Mouse (Mus musculus): ENCODE measurements around the gene 0610009B22Rik. TPM values are rescaled to one million over a fixed set of nuclear protein-coding genes. Genes with fewer than 3 reads are reported as not detected.
"Not testable (repeated sequence)": the region's sequence is repeated elsewhere in the genome, so short reads cannot be mapped to it uniquely, and the experiment has no call there.

Gene 0610009B22Rik
- 10 to 100 TPM; 19.5 to 25.1 TPM for polyA plus RNA-seq (2017; shearing (Covaris generic))

DNA sequence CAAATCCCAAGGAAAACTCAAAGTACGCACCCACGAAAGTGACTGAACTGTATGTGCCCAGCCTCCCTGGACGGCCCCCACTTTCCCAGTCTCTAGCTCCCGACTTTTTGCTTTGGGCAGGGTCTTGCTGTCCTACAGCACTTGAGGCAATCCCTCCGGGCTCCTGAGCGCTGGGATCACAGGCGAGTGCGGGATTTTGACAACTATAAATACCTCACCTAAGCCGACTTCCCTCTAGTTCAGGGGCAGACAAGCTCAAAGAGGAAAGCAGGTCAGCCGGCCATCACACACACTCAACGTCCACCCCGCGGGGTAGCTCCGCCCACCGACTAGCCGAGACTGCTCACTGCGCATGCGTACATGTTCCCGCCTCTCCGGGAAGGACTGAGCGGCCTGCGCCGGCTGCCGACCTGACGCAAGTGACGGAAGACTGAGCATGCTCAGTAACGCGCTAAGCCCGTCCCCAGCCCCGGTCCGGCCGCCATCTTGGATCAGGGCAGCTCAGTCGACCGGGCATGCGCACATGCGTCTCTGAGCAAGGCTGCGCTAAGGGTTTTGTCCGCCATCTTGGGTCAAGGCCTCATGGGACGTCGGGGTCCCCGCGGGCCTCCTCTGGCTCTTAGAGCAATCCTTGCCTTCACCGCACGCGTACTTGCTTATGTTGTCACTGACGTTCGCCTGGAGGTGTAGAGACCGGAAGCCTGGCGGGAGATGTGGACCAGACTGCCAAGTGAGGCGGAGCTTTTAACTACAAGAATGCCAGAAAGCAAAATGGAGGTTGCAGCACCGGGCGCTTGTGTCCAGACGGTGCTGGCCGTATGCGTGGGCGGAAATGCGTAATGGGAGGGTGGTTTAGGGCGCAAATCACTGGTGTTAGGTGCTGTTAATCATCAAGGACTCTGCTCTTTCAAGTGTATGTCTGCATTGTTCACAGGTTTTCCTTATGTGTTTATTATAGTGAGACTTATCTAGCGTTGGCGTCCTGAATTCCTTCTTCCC is at the start of gene 0610009B22Rik:
TSS of gene 0610009B22Rik (minus strand) at position 545 of the 999 bp plus-strand sequence.
- ATAC-seq, result peak; percentile 86

DNA sequence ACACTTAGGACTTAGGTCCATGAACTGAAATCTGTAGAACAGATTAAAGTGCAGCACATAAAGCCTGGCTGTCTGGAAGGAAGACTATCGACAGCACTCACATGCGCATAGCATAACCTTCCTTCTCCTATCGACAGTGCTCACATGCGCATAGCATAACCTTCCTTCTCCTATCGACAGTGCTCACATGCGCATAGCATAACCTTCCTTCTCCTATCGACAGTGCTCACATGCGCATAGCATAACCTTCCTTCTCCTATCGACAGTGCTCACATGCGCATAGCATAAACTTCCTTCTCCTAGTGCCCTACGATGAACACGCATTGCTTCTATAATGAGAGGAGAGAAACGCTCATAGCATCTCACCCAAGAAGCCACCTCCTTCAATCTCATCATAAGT is 45.5 kb upstream of the 0610009B22Rik start:
- ATAC-seq, result not testable (repeated sequence)

DNA sequence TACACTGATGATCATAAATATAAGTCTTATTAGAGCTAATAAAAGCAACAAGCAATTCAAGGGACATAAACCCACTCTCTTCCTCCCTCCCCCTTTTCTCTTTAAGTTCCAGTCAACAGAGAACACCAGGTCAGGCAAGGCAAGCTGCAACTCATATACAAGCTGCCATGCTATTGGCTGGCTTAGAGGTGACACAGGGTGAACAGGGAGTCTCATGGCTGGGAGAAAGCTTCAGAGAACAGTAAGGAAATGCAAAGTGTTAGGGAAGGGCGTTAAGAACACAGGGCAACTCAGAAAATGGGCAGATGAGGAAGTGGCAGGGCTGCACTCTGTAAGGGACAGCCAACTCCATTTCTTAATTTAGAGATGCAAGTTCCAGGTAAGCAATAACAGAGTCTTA is 44.2 kb upstream of the 0610009B22Rik start:
- ATAC-seq, result no peak

DNA sequence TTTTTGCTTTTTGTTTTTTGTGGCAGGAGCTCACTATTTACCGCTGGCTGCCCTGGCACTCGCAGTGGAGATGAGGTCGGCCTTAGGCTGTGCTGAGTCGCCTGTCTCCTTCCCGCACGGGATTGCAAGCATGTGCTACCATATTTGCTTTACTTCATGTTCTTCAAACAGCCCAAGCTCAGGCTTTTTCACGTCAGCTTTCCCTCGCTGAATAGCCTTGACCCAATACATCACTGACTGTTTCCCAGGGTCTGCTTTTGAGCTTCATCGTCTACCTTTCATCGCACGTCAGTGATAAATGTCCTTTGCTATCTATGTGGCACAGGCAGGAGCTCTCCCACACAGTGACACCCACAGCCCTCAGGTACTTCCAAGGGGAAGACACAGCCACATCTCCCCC is 32.4 kb upstream of the 0610009B22Rik start:
- ATAC-seq, result no peak

DNA sequence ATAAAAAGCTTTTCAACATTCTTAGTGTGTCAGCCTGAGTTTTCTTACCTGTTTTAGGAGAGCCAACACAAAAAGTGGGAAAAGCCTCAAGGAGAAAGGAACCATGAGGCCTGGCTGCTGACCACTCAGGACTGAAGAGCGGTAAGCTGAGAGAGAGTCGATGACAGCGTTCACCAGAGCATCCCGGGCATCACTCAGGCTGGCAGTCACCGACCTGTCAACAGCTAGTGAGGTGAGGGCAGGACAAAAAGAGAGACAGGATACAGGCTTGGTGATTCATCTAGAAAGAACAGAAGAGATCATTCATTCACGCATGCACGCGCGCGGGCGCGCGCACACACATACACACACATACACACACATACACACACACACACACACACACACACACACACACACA is 18.4 kb upstream of the 0610009B22Rik start:
- ATAC-seq, result no peak

DNA sequence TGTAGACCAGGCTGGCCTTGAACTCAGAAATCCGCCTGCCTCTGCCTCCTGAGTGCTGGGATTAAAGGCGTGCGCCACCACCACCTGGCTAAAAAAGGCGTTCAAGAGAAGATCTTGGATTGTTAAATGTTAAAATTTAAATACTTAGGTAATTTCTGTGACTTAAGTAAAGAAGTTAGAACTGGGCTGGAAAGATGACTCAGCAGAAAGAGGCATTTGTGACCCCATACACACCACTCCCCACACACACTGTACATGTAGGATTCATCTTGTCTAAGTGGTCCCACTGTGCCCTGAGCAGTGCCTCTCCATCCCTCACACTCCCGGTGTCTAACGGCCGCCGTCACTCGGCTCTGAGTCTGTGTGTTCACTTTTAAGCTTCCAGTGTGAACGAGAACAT is 17.8 kb upstream of the 0610009B22Rik start:
- ATAC-seq, result no peak

DNA sequence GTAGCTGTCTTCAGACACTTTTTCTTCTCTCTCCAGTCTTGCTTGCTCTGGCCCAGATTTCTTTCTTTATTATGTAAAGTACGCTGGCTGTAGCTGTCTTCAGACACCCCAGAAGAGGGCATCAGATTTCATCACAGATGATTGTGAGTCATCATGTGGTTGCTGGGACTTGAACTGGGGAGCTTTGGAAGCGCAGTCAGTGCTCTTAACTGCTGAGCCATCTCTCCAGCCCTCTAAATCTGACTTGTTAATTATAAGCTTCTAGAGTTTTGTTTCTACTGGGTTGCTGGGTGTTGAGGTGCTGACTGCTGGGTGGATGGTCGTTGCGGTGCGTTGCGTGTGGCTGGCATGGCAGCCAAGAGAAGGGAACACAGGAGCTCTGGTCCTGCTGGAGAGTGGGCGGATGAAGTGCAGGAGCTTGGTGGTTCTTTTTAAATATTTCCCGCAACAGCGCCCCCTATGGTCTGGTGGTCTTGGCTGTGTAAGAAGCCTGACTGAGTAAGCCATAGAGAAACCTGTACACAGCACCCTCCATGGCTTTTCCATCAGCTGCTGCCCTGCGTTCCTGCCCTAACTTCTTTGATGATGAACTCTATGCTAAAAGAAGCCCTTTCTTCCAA is 14.8 kb upstream of the 0610009B22Rik start:
- no peak for ATAC-seq

DNA sequence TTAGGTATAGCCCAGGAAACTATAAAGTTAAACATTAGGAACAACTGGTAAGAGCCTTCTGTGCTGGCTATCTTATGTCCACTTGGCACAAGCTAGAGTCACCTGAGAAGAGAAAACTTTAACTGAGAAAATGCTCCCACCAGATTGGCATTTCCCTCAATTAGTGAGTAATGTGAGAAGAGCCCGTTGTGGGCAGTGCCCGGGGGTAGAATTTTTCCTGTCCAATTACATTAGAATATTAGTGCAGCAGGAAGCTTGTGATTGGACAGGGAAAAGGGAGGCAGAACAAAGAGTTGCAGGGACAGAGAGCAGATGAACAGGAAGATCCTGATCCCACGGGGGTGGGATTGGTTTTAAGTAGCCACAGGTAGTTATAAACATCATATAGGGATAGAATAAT is 14.2 kb upstream of the 0610009B22Rik start:
- ATAC-seq, result no peak

DNA sequence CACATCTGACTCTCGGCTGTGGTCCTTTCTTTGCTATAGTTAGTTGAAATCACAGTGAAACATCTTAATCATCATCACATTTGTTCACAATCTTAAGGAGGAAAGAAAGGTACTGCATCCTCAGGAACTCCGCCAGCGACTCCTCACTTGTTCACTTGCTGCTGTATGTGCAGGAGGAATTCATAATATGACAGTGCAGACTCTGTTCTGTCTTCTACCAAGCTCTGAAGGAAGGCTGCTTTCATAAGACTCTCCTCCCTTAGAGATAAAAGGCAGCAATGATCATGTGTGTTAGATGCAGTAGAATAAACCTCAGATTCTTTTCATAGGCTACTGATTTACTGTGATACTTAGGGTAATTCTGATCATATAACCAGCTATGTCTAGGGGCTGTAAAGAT is 6.3 kb upstream of the 0610009B22Rik start:
- no peak for ATAC-seq

DNA sequence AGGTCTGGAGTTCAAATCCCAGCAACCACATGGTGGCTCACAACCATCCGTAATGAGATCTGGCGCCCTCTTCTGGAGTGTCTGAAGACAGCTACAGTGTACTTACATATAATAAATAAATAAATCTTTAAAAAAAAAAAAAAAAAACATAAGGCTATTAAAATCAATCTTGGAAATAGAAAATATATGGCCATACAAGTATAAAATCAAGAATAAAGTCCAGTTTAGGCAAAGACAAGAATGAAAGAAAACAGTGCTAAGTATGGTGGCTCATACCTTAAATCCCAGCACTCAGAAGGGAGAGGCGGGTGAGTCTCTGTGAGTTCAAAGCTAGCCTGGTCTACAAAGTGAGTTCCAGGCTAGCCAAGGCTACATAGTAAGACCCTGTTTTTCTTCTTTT is 1.9 kb upstream of the 0610009B22Rik start:
- ATAC-seq, result not testable (repeated sequence)

DNA sequence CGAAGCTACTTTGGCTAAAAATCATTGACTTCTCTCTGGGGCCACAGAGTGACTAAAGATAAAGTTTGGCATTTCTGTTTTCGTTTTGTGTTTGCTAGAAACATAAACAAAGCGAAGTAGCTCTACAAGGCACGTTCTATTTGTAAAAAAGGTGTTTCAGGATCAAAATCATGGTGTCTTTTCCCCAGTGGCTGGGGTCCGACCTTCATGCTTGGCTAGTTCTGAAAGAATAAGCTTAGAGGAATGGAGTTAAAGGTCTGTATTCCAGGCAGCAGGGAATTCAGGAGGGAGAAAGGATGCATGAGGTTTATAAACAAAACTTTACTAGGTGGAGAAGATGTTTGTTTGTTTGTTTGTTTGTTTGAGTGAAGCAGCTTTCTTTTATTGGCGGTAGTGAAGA is 669 bp upstream of the 0610009B22Rik start:
- no peak for ATAC-seq

DNA sequence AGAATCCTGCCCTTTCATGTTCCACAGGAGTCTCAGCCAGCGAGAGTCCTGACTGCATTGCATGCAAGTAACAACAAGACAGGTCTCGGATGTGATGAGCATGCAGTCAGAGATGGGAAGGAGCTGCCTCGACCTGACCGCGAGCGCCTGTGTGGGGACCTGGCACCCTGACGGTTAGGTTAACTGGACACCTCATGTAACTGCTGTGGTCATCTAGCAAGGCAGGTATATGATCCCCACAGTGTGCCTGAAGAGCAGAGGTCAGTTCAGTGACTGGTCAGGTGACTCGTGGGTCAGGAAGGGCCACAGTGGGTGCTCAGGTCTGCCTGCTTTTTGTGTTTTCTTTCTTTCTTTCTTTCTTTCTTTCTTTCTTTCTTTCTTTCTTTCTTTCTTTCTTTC is 6.7 kb downstream of the 0610009B22Rik start:
- no peak for ATAC-seq

DNA sequence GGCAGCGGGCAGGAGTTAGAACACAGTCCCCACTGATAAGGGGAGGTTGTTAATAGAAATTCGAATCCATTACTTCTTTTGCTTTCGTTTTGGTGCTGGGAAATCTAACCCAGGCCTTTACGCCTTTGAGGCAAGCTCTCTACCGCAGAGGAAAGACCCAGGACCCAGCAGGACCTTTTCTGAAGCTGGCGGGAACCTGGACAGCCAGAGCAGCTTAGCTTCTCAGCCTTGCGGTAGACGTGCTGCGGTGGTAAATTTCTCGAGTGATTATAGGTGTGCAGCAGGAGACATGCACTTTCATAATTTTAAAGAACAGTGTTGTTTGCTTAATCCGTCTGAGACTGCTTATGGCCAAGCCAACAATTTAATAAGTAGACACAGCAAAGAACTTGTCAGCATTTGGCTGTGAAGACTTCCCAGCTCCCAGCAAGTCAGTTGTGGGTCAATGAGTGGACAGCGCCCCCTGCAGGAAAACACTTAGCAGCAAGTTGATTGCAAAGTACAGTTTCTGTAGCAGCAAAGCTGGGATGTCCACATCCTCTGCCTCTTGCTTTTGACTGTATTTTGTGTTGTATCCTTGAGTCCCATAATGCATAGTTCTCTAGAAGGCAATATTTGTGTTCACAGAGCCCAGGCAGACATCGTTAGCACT is 7.2 kb downstream of the 0610009B22Rik start:
- peak; percentile 63 for ATAC-seq

DNA sequence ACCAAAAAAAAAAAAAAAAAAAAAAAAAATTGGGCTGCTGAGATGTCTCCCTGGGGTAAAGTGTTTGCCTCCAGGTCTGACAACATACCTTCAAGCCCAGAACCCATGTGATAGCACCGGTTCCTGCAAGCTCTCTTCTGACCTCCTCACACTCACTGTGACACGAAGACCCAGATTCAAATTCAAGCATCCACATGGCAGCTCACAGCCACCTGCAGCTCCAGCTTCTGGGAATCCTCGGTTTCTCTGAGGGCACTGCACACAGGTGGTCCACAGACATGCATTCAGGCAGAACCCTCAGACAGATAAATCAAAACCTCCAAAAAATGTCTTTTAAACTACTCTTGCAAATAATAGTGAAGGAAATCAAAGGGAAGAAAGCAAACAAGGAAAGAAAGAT is 9.2 kb downstream of the 0610009B22Rik start:
- ATAC-seq, result no peak

DNA sequence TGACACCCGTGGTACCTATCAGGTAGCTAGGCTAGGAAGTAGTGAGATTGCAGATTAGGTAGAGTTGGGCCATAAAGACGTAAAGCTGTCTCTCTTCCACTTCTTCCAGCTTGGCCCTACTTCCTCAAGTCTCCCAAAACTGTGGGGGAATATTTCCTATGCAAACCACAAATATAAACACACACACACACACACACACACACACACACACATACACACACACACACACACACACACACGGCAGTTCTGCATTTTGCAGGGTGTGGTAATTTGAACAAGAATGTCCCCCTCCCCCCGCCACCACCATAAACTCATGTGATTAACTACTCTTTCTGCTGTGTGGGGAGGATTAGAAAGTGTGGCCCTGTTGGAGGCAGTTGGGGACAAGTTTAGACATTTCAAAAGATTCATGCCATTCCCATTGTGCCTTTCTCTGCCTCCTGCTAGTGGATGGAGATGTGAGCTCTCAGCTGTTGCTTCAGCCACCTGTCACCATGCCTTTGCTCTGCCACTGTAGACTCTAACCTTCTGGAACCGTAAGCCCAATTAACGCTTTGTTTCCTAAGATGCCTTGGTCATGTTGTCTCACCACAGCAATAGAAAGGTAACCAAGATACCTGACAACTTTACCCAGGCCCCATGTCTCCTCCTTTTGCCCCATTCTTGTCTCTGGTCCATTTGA is 10.8 kb downstream of the 0610009B22Rik start:
- no peak for ATAC-seq

DNA sequence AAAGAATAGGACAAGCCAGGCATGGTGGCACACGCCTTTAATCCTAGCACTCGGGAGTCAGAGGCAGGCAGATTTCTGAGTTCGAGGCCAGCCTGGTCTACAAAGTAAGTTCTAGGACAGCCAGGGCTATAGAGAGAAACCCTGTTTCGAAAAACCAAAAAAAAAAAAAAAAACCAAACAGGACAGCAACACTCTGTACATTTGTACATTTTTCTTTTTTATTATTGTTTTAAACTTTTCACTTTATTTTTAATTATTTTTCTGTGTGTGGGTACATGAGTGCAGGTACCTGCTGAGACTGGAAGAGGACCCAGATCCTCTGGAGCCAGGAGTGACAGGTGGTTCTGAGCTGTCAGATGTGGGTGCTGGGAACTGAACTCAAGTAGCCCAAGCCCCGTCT is 13.3 kb downstream of the 0610009B22Rik start:
- ATAC-seq, result no peak

DNA sequence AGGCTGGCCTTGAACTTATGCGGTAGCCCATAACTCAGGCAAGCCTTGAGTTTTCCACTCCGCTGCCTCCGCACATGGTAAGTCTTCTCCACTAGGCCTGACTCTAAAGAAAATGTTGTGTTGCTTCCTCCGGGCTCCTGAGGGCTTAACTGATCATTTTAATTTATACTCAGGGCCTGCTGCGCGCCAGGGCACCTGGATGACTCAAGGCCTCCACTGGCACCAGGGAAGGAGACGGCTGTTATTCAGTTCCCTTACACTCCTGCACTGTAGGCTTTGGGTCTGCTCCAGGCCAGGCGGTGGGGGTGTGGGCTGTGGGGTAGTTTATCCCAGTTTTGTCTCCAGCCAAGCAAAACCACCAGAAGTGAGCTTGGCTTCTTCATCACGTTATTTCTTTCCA is 15.4 kb downstream of the 0610009B22Rik start:
- no peak for ATAC-seq

DNA sequence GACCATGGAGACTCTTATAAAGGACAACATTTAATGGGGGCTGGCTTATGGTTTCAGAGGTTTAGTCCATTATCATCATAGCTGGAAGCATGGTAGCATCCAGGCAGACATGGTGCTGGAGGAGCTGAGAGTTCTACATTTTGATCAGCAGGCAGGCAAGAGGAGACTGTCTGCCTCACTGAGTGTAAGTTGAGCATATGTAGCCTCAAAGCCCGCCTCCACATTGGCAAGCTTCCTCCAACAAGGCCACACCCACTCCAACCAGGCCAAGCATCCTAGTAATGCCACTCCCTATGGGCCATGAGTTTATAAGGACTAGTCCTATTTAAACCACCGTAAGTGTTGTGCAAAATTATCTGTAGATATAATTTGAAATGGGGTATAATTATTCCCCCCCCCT is 17.3 kb downstream of the 0610009B22Rik start:
- no peak for ATAC-seq

DNA sequence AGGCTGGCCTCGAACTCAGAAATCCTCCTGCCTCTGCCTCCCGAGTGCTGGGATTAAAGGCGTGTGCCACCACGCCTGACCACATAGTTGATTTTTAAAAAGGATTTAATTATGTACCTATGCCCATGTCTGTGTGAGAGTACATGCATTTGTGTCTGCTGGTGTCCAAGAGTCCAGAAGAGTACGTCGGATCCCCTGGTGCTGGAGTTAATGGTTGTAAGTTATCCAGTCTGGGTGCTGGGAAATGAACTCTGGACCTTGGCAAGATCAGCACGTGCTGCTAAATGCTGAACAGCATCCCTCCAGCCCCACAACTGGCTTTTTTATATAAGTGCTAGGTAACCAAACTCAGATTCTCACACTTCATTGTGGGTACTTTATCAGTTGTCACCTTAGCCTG is 17.8 kb downstream of the 0610009B22Rik start:
- ATAC-seq, result no peak

DNA sequence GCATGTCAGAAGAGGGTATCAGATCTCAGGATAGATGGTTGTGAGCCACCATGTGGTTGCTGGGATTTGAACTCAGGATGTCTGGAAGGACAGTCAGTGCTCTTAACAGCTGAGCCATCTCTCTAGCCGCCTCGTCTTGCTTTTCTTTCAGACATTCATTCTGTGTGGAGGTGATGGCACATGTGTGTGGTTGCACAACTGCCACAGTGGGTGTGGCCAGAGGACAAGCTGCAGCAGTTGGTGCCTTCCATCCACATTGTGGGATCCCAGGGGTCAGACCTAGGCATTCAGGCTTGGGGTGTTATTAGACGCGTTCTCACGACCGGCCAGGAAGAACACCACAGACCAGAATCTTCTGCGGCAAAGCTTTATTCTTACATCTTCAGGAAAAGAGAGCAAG is 23.9 kb downstream of the 0610009B22Rik start:
- ATAC-seq, result not testable (repeated sequence)

DNA sequence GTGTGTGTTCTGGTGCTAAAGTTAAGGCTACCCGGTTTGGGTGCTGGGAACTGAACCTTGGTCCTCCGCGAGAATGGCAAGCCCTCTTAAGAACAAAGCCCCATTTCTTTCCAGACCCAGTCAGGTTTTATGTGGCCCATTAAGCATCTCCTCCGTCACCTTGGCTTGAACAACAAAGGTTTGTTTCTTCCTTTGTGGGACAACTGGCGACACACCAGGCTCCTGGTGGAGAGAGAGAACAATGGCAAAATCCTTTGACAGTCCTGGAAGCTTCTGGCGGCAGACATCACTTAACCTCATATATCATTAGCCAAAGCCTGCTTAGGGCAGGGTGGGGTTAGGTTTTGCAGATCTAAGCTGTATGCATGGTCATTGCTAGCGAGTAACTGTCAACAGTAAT is 26.0 kb downstream of the 0610009B22Rik start:
- ATAC-seq, result no peak

DNA sequence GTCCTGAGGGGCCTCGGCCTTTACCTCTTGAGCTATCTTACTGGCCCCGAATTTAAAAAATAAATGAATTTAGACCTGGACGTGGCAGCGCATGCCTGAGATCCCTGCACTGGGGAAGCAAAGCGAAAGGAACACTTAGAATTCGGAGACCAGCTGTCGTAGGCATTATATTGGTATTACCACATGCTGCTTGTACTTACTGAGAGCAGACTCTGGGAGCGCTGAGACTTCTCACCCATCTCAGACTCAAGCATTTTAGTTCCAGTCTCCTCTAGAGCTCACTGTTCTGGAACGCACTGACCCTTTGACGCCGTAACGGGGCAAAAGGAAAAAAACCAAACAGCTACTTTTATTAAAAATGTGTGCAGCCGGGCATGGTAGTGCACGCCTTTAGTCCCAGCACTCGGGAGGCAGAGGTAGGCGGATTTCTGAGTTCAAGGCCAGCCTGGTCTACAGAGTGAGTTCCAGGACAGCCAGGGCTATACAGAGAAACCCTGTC is 26.8 kb downstream of the 0610009B22Rik start:
- ATAC-seq, result no peak

DNA sequence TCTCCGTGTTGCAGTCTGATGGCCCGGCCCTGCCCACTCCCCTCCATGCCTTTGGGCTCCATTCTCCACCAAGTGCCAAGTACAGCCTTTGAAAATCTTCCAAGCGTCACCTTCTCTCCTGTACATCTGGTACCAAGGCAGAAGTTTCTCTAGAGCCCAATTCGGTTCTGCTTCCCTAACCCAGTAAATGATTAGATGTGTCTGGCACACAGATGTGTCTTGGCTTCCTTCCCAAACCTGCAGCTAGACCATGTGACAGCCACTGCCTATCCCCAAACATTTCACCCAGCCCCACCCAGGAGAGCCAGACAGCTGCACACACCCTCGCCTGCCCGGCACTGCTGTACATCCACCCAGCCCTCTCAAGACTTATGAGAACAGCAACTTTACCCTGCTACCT is 30.0 kb downstream of the 0610009B22Rik start:
- ATAC-seq, result no peak

All from activated CD4-positive, CD25-positive, alpha-beta regulatory T cell, adult 4 months (primary cell).